Mouse (Mus musculus): ENCODE measurements around the gene Rbfox3. TPM values are rescaled to one million over a fixed set of nuclear protein-coding genes. Genes with fewer than 3 reads are reported as not detected.

Rbfox3 gene
- polyA plus RNA-seq, 1 experiment from 2014 or later: 54.9 TPM

GRCm38 (mm10) chr11:118832793-118833481 is 78.5 kb downstream of the Rbfox3 start:
- H3K27ac ChIP-seq (ENCODE audit: low read length): no peak overlapping the region

DNA sequence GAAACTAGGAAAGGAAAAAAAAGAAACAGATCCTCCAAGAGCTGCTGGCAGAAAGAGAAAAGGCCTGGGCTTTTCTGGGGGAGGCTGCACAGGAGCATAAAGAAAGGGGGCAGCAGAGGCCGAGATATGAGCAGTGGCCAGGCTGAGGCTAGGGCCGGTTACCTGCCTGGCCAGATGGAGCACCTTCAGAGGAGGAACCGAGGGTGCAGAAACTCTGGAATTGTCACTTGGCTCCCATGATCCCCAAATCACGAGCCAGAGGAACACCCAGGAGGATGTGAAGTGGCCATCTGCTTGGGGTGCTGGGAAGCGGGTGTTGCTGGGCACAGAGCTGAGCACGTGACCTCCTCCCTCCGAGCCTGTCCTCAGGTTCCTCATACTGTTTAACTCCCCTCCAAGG is 79.7 kb downstream of the Rbfox3 start:
- H3K27me3 ChIP-seq (ENCODE audit: control insufficient read depth, insufficient read depth, low read depth, low read length): no peaks in the 10 kb centered on the region
- H3K36me3 ChIP-seq (ENCODE audit: control insufficient read depth, insufficient read depth, low read length): no peaks in the 10 kb centered on the region
- no peaks in the 10 kb centered on the region for H3K9me3 ChIP-seq (replicated peaks; ENCODE audit: control insufficient read depth, low read length, poor library complexity, severe bottlenecking)
- no peak overlapping the region for H3K4me2 ChIP-seq (ENCODE audit: low read length)
- 70% methylated on average over 7 of the region's 7 CpGs for WGBS
- H3K4me3 ChIP-seq (ENCODE audit: low read depth, low read length): no peak overlapping the region
- no peak overlapping the region for H3K27ac ChIP-seq (ENCODE audit: low read length)
- no peak overlapping the region for H3K9ac ChIP-seq (ENCODE audit: low read depth, low read length)
- H3K4me1 ChIP-seq (ENCODE audit: control insufficient read depth, insufficient read depth, low read length): peaks cover 6% of the 10 kb centered on the region; the same call in 1 of the 2 replicates
- ATAC-seq: no peak

More at GRCm38 (mm10) chr11:118832793-118833481, 78.5 kb downstream of the Rbfox3 start:
- H3K9me3 ChIP-seq (replicated peaks; ENCODE audit: control insufficient read depth, low read length, poor library complexity, severe bottlenecking): no peaks in the 10 kb centered on the region
- whole genome bisulfite sequencing: 83% methylated on average over 10 of the region's 10 CpGs
- H3K4me2 ChIP-seq (ENCODE audit: low read length): no peak overlapping the region
- peaks cover 6% of the 10 kb centered on the region; the same call in 1 of the 2 replicates for H3K4me1 ChIP-seq (ENCODE audit: control insufficient read depth, insufficient read depth, low read length)
- H3K4me3 ChIP-seq (ENCODE audit: low read depth, low read length): no peak overlapping the region
- no peak for ATAC-seq
- no peaks in the 10 kb centered on the region for H3K27me3 ChIP-seq (ENCODE audit: control insufficient read depth, insufficient read depth, low read depth, low read length)
- no peaks in the 10 kb centered on the region for H3K36me3 ChIP-seq (ENCODE audit: control insufficient read depth, insufficient read depth, low read length)
- no peak overlapping the region for H3K9ac ChIP-seq (ENCODE audit: low read depth, low read length)

GRCm38 (mm10) chr11:118825280-118826094 is 85.9 kb downstream of the Rbfox3 start:
- Histone ChIP-seq H3K4me2 (ENCODE audit: low read length) (no peak overlapping the region; the same call in 1 of the 2 replicates), H3K9ac (ENCODE audit: low read depth, low read length) (0 out of 2 replicates have a peak overlapping the region, but pooled peaks have one; percentile 2), H3K36me3 (ENCODE audit: control insufficient read depth, insufficient read depth, low read length) (no peaks in the 10 kb centered on the region), H3K9me3 (replicated peaks; ENCODE audit: control insufficient read depth, low read length, poor library complexity, severe bottlenecking) (no peaks in the 10 kb centered on the region), H3K4me3 (ENCODE audit: low read depth, low read length) (no peak overlapping the region), H3K27ac (ENCODE audit: low read length) (peak overlapping the region; percentile 78), H3K4me1 (ENCODE audit: control insufficient read depth, insufficient read depth, low read length) (peaks cover 21% of the 10 kb centered on the region), H3K27me3 (ENCODE audit: control insufficient read depth, insufficient read depth, low read depth, low read length) (no peaks in the 10 kb centered on the region)
- ATAC-seq: no peak
- 35% methylated on average over 25 of the region's 25 CpGs for WGBS

GRCm38 (mm10) chr11:118821353-118821752 is 90.0 kb downstream of the Rbfox3 start:
- 68% methylated on average over 2 of the region's 2 CpGs for WGBS
- no peak overlapping the region for H3K4me2 ChIP-seq (ENCODE audit: low read length)
- no peak overlapping the region for H3K27ac ChIP-seq (ENCODE audit: low read length)
- H3K36me3 ChIP-seq (ENCODE audit: control insufficient read depth, insufficient read depth, low read length): no peaks in the 10 kb centered on the region
- no peak overlapping the region for H3K4me3 ChIP-seq (ENCODE audit: low read depth, low read length)
- no peaks in the 10 kb centered on the region for H3K27me3 ChIP-seq (ENCODE audit: control insufficient read depth, insufficient read depth, low read depth, low read length)
- no peak overlapping the region for H3K9ac ChIP-seq (ENCODE audit: low read depth, low read length)
- H3K4me1 ChIP-seq (ENCODE audit: control insufficient read depth, insufficient read depth, low read length): peaks cover 19% of the 10 kb centered on the region
- H3K9me3 ChIP-seq (replicated peaks; ENCODE audit: control insufficient read depth, low read length, poor library complexity, severe bottlenecking): no peaks in the 10 kb centered on the region
- ATAC-seq: no peak

GRCm38 (mm10) chr11:118818528-118818927 is 92.9 kb downstream of the Rbfox3 start:
- H3K27ac ChIP-seq (ENCODE audit: low read length): no peak overlapping the region
- no peak for ATAC-seq
- no peaks in the 10 kb centered on the region for H3K36me3 ChIP-seq (ENCODE audit: control insufficient read depth, insufficient read depth, low read length)
- no peaks in the 10 kb centered on the region for H3K27me3 ChIP-seq (ENCODE audit: control insufficient read depth, insufficient read depth, low read depth, low read length)
- WGBS: 92% methylated on average over 8 of the region's 8 CpGs
- H3K4me3 ChIP-seq (ENCODE audit: low read depth, low read length): no peak overlapping the region
- no peaks in the 10 kb centered on the region for H3K9me3 ChIP-seq (replicated peaks; ENCODE audit: control insufficient read depth, low read length, poor library complexity, severe bottlenecking)
- H3K4me2 ChIP-seq (ENCODE audit: low read length): no peak overlapping the region
- H3K9ac ChIP-seq (ENCODE audit: low read depth, low read length): no peak overlapping the region
- H3K4me1 ChIP-seq (ENCODE audit: control insufficient read depth, insufficient read depth, low read length): peaks cover 16% of the 10 kb centered on the region

DNA sequence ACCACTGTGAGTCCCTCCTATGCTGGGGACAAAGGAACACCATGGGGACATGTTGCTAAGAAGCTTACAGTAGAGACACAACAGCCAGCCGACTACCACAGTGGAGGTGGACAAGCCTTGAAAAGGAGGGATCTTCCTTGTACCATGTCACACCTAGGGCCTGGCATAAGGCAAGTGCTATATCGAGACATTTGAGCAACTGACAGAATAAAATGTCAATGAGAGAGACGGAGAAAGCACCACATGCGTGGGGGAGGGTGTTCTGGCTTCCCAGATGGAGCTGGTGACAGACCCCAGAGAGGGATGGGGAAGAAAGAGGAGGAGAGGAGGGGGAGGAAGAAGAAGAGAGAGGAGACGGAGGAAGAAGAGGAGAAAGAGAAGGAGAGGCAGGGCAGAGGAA is 96.3 kb downstream of the Rbfox3 start:
- Histone ChIP-seq H3K4me1 (ENCODE audit: control insufficient read depth, insufficient read depth, low read length) (peaks cover 18% of the 10 kb centered on the region), H3K9ac (ENCODE audit: low read depth, low read length) (no peak overlapping the region), H3K27ac (ENCODE audit: low read length) (0 out of 2 replicates have a peak overlapping the region, but pooled peaks have one; percentile 68), H3K4me3 (ENCODE audit: low read depth, low read length) (no peak overlapping the region), H3K4me2 (ENCODE audit: low read length) (no peak overlapping the region), H3K27me3 (ENCODE audit: control insufficient read depth, insufficient read depth, low read depth, low read length) (no peaks in the 10 kb centered on the region), H3K9me3 (replicated peaks; ENCODE audit: control insufficient read depth, low read length, poor library complexity, severe bottlenecking) (no peaks in the 10 kb centered on the region), H3K36me3 (ENCODE audit: control insufficient read depth, insufficient read depth, low read length) (no peaks in the 10 kb centered on the region)
- ATAC-seq: no peak
- 70% methylated on average over 5 of the region's 5 CpGs for WGBS

DNA sequence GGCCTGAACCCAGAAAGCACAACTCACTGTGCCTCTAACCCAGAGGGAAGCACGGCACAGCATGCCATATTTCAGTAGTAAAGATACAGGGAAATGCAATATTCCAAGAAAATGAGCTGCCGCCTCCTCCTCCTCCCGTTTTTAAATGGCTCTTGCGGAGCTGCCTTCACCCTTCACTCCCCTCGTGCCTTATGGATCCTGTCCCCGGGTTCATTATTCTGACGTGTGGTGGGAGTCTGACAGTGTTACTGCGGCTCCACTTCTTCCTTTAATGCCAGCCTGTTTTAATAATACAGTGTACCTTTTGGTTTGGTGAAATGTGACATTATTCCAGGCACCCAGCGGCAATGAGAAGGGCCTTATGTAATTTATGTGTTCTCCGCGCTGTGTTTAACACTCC is 97.5 kb downstream of the Rbfox3 start:
- H3K36me3 ChIP-seq (ENCODE audit: control insufficient read depth, insufficient read depth, low read length): no peaks in the 10 kb centered on the region
- ATAC-seq: no peak
- no peaks in the 10 kb centered on the region for H3K9me3 ChIP-seq (replicated peaks; ENCODE audit: control insufficient read depth, low read length, poor library complexity, severe bottlenecking)
- no peak overlapping the region for H3K4me3 ChIP-seq (ENCODE audit: low read depth, low read length)
- H3K27ac ChIP-seq (ENCODE audit: low read length): peak overlapping the region; percentile 68
- no peaks in the 10 kb centered on the region for H3K27me3 ChIP-seq (ENCODE audit: control insufficient read depth, insufficient read depth, low read depth, low read length)
- no peak overlapping the region for H3K4me2 ChIP-seq (ENCODE audit: low read length)
- no peak overlapping the region; the same call in 1 of the 2 replicates for H3K9ac ChIP-seq (ENCODE audit: low read depth, low read length)
- peaks cover 18% of the 10 kb centered on the region for H3K4me1 ChIP-seq (ENCODE audit: control insufficient read depth, insufficient read depth, low read length)
- WGBS: 44% methylated on average over 11 of the region's 11 CpGs

- H3K4me2 ChIP-seq (ENCODE audit: low read length): no peak overlapping the region
- no peaks in the 10 kb centered on the region for H3K27me3 ChIP-seq (ENCODE audit: control insufficient read depth, insufficient read depth, low read depth, low read length)
- peaks cover 18% of the 10 kb centered on the region for H3K4me1 ChIP-seq (ENCODE audit: control insufficient read depth, insufficient read depth, low read length)
- no peak overlapping the region for H3K4me3 ChIP-seq (ENCODE audit: low read depth, low read length)
- WGBS: 95% methylated on average over 7 of the region's 7 CpGs
- ATAC-seq: no peak
- no peaks in the 10 kb centered on the region for H3K36me3 ChIP-seq (ENCODE audit: control insufficient read depth, insufficient read depth, low read length)
- H3K9me3 ChIP-seq (replicated peaks; ENCODE audit: control insufficient read depth, low read length, poor library complexity, severe bottlenecking): no peaks in the 10 kb centered on the region
- no peak overlapping the region for H3K9ac ChIP-seq (ENCODE audit: low read depth, low read length)
- H3K27ac ChIP-seq (ENCODE audit: low read length): no peak overlapping the region
Measured at GRCm38 (mm10) chr11:118811404-118811803, 100.0 kb downstream of the Rbfox3 start.

DNA sequence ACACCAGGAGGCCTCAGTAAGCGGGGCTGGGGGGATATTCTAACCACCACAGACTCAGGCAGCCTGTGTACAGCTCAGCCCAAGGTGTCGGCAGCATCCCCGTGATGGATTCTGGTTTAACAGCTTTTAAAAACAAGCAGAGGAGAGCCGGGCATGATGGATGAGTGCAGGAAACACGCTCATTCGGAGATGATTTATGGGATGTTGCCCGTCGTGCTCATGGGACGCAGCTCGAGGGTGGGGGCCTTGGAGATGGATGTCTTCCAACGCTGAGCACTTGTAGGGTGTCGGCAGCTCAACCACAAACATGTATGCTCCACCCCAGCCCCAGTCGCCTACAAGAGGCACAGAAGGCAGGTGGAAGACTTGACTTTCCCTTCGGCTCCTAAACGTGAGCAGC is 103.9 kb downstream of the Rbfox3 start:
- H3K4me3 ChIP-seq (ENCODE audit: low read depth, low read length): no peak overlapping the region
- no peaks in the 10 kb centered on the region for H3K4me1 ChIP-seq (ENCODE audit: control insufficient read depth, insufficient read depth, low read length)
- H3K27ac ChIP-seq (ENCODE audit: low read length): no peak overlapping the region
- ATAC-seq: no peak
- no peaks in the 10 kb centered on the region for H3K27me3 ChIP-seq (ENCODE audit: control insufficient read depth, insufficient read depth, low read depth, low read length)
- WGBS: 87% methylated on average over 15 of the region's 15 CpGs
- H3K4me2 ChIP-seq (ENCODE audit: low read length): no peak overlapping the region
- no peak overlapping the region for H3K9ac ChIP-seq (ENCODE audit: low read depth, low read length)
- no peaks in the 10 kb centered on the region for H3K9me3 ChIP-seq (replicated peaks; ENCODE audit: control insufficient read depth, low read length, poor library complexity, severe bottlenecking)
- no peaks in the 10 kb centered on the region for H3K36me3 ChIP-seq (ENCODE audit: control insufficient read depth, insufficient read depth, low read length)
